Mouse (Mus musculus): ENCODE data around the gene Dmac2. TPM values are rescaled to one million over a fixed set of nuclear protein-coding genes. Genes with fewer than 3 reads are reported as not detected.

Dmac2 gene
- total and polyA plus RNA-seq, 2 experiments from 2014 or later = 46.7 to 50.5 TPM

- Histone ChIP-seq H3K4me2 (ENCODE audit: low read depth, low read length) (no peak overlapping the region), H3K9me3 (ENCODE audit: low read length) (no peaks in the 10 kb centered on the region), H3K4me3 (ENCODE audit: low read length) (no peak overlapping the region), H3K9ac (replicated peaks; ENCODE audit: low read length) (no peak overlapping the region), H3K27ac (no peak overlapping the region), H3K4me1 (ENCODE audit: insufficient read depth, low read length) (no peaks in the 10 kb centered on the region), H3K27me3 (ENCODE audit: insufficient read depth, low read length) (no peaks in the 10 kb centered on the region), H3K36me3 (ENCODE audit: insufficient read depth, low read length) (no peaks in the 10 kb centered on the region)
- WGBS = 92% methylated on average over 15 of the region's 15 CpGs
- ATAC-seq = no peak
- DNase-seq (ENCODE audit: low spot score) = no peak
- no peak for TF ChIP-seq CTCF (IDR thresholded peaks at IDR 0.05; ENCODE audit: low read depth)
These were observed 36.9 kb upstream of the Dmac2 start for GRCm38 (mm10) chr7:25582301-25582810.

GRCm38 (mm10) chr7:25584651-25585050 lies 34.6 kb upstream of the Dmac2 start:
- no peak for TF ChIP-seq CTCF (IDR thresholded peaks at IDR 0.05; ENCODE audit: low read depth)
- Histone ChIP-seq H3K27me3 (ENCODE audit: insufficient read depth, low read length) (no peaks in the 10 kb centered on the region), H3K4me2 (ENCODE audit: low read depth, low read length) (no peak overlapping the region), H3K27ac (no peak overlapping the region), H3K36me3 (ENCODE audit: insufficient read depth, low read length) (no peaks in the 10 kb centered on the region), H3K9me3 (ENCODE audit: low read length) (no peaks in the 10 kb centered on the region), H3K4me1 (ENCODE audit: insufficient read depth, low read length) (no peaks in the 10 kb centered on the region), H3K9ac (replicated peaks; ENCODE audit: low read length) (no peak overlapping the region), H3K4me3 (ENCODE audit: low read length) (no peak overlapping the region)
- WGBS = 83% methylated on average over 5 of the region's 5 CpGs
- ATAC-seq (no peak), DNase-seq (ENCODE audit: low spot score) (no peak)

GRCm38 (mm10) chr7:25585351-25586204 lies 33.6 kb upstream of the Dmac2 start:
- H3K9me3 ChIP-seq (ENCODE audit: low read length) = no peaks in the 10 kb centered on the region
- no peaks in the 10 kb centered on the region for H3K4me1 ChIP-seq (ENCODE audit: insufficient read depth, low read length)
- H3K9ac ChIP-seq (replicated peaks; ENCODE audit: low read length) = no peak overlapping the region
- WGBS = 79% methylated on average over 9 of the region's 9 CpGs
- no peak overlapping the region for H3K4me3 ChIP-seq (ENCODE audit: low read length)
- ATAC-seq = no peak
- no peak for DNase-seq (ENCODE audit: low spot score)
- no peak overlapping the region for H3K27ac ChIP-seq
- H3K36me3 ChIP-seq (ENCODE audit: insufficient read depth, low read length) = no peaks in the 10 kb centered on the region
- no peaks in the 10 kb centered on the region for H3K27me3 ChIP-seq (ENCODE audit: insufficient read depth, low read length)
- no peak for TF ChIP-seq CTCF (IDR thresholded peaks at IDR 0.05; ENCODE audit: low read depth)
- no peak overlapping the region for H3K4me2 ChIP-seq (ENCODE audit: low read depth, low read length)

- Histone ChIP-seq H3K27me3 (ENCODE audit: insufficient read depth, low read length) (no peaks in the 10 kb centered on the region), H3K27ac (no peak overlapping the region), H3K9ac (replicated peaks; ENCODE audit: low read length) (no peak overlapping the region), H3K9me3 (ENCODE audit: low read length) (no peaks in the 10 kb centered on the region), H3K4me3 (ENCODE audit: low read length) (no peak overlapping the region), H3K4me1 (ENCODE audit: insufficient read depth, low read length) (no peaks in the 10 kb centered on the region), H3K36me3 (ENCODE audit: insufficient read depth, low read length) (no peaks in the 10 kb centered on the region), H3K4me2 (ENCODE audit: low read depth, low read length) (no peak overlapping the region)
- no peak for DNase-seq (ENCODE audit: low spot score)
- 87% methylated on average over 2 of the region's 2 CpGs for WGBS
- ATAC-seq = no peak
- TF ChIP-seq CTCF (IDR thresholded peaks at IDR 0.05; ENCODE audit: low read depth) = no peak
These were observed 28.0 kb upstream of the Dmac2 start for GRCm38 (mm10) chr7:25591226-25591625.

GRCm38 (mm10) chr7:25593859-25594258 lies 25.4 kb upstream of the Dmac2 start:
- H3K9me3 ChIP-seq (ENCODE audit: low read length) = no peaks in the 10 kb centered on the region
- H3K4me1 ChIP-seq (ENCODE audit: insufficient read depth, low read length) = no peaks in the 10 kb centered on the region
- no peak for DNase-seq (ENCODE audit: low spot score)
- 67% methylated on average over 3 of the region's 3 CpGs for WGBS
- H3K36me3 ChIP-seq (ENCODE audit: insufficient read depth, low read length) = no peaks in the 10 kb centered on the region
- TF ChIP-seq CTCF (IDR thresholded peaks at IDR 0.05; ENCODE audit: low read depth) = no peak
- no peak overlapping the region for H3K4me3 ChIP-seq (ENCODE audit: low read length)
- H3K4me2 ChIP-seq (ENCODE audit: low read depth, low read length) = no peak overlapping the region
- no peaks in the 10 kb centered on the region for H3K27me3 ChIP-seq (ENCODE audit: insufficient read depth, low read length)
- H3K9ac ChIP-seq (replicated peaks; ENCODE audit: low read length) = no peak overlapping the region
- ATAC-seq = no peak
- H3K27ac ChIP-seq = no peak overlapping the region

- no peaks in the 10 kb centered on the region for H3K27me3 ChIP-seq (ENCODE audit: insufficient read depth, low read length)
- no peaks in the 10 kb centered on the region for H3K9me3 ChIP-seq (ENCODE audit: low read length)
- H3K4me3 ChIP-seq (ENCODE audit: low read length) = no peak overlapping the region
- no peaks in the 10 kb centered on the region for H3K4me1 ChIP-seq (ENCODE audit: insufficient read depth, low read length)
- no peak overlapping the region for H3K27ac ChIP-seq
- peak; percentile 67 for ATAC-seq
- WGBS = 15% methylated on average over 10 of the region's 10 CpGs
- H3K9ac ChIP-seq (replicated peaks; ENCODE audit: low read length) = no peak overlapping the region
- no peaks in the 10 kb centered on the region for H3K36me3 ChIP-seq (ENCODE audit: insufficient read depth, low read length)
- peak; percentile 84 for DNase-seq (ENCODE audit: low spot score)
- TF ChIP-seq CTCF (IDR thresholded peaks at IDR 0.05; ENCODE audit: low read depth) = peak; percentile 88
- H3K4me2 ChIP-seq (ENCODE audit: low read depth, low read length) = no peak overlapping the region
These were observed 19.6 kb upstream of the Dmac2 start for GRCm38 (mm10) chr7:25599663-25600062.

- Histone ChIP-seq H3K4me2 (ENCODE audit: low read depth, low read length) (no peak overlapping the region), H3K4me3 (ENCODE audit: low read length) (no peak overlapping the region), H3K27me3 (ENCODE audit: insufficient read depth, low read length) (no peaks in the 10 kb centered on the region), H3K9me3 (ENCODE audit: low read length) (no peaks in the 10 kb centered on the region), H3K4me1 (ENCODE audit: insufficient read depth, low read length) (no peaks in the 10 kb centered on the region), H3K36me3 (ENCODE audit: insufficient read depth, low read length) (no peaks in the 10 kb centered on the region), H3K9ac (replicated peaks; ENCODE audit: low read length) (no peak overlapping the region), H3K27ac (no peak overlapping the region)
- ATAC-seq (no peak), DNase-seq (ENCODE audit: low spot score) (no peak)
- WGBS = 86% methylated on average over 11 of the region's 11 CpGs
- no peak for TF ChIP-seq CTCF (IDR thresholded peaks at IDR 0.05; ENCODE audit: low read depth)
These were observed 18.5 kb upstream of the Dmac2 start for GRCm38 (mm10) chr7:25600666-25601065.

Measured in hindbrain, postnatal 0 days (tissue).